Mouse (Mus musculus) gastrocnemius, adult 18-20 months (tissue): Measurements from ENCODE around the gene 5530401A14Rik. TPM values are rescaled to one million over a fixed set of nuclear protein-coding genes. Genes with fewer than 3 reads are reported as not detected.

Source experiments
- DNase-seq: peaks from one replicate; pipeline ENCODE4 v3.0.0; 2021; ENCODE audit warnings: low spot score
- total RNA-seq, 2 experiments: library from RNA; stranded (reverse); gene quantifications; 2 replicates each; pipeline ENCODE4 v1.2.3; 2021

5530401A14Rik gene
- total RNA-seq, 2 experiments from 2014 or later = 0.21 TPM; not detected in 1

DNA sequence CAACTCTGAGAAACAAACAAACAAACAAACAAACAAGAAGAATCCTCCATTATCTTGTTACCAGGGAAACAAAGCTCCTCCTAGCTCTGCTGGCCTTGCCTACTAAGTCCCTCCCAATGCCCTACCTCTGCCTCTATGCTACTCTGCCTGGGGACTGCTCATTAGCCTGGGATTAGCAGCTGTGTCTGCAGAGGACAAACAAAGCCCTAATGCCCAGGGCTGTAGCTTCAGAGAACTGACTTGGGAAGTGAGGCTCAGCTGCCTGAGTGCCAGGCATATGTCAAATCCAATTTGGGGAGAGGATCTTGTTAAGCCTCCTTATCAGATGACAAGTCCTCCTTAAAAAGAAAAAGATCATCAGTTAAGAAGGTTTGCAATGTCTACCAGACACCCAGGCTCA lies 65.9 kb downstream of the 5530401A14Rik start:
- no peak for DNase-seq

DNA sequence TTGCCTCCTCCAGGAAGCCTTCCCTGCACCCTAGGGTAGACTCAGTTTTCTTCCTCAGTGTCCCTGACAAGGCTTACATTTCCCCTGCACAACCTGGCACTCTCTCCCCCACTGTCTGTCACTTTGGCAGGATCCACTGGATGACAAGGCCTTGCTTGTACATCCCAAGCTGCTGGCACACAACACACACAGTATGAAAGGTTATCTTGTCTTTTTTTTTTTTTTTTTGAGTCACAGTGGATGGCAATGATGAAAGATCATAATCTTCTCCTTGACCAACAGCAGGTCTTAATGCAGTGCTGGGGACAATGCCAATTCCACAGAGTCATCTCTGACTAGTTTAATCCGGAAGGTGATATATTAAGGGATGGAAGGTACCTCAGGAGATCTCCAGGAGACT lies 77.0 kb downstream of the 5530401A14Rik start:
- DNase-seq = no peak

DNA sequence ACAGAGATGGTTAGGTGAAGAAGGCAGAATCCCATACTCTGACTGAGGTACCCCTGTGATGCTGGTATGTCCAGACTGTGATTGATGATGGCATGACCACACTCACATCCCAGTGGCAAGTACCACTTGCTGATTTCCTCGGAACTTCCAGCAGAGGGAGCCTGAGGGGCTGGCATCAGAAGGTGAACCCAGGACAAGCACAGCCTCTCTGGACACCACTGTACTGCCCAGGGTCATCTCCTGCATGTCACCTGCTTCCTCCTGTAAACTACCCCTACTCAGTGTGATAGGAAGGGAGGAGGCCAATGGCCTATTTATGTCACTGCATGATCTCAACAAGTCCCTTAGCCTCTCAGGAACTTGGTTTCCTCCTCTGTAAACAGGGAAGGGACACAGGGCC lies 80.5 kb downstream of the 5530401A14Rik start:
- DNase-seq = peak; percentile 41

DNA sequence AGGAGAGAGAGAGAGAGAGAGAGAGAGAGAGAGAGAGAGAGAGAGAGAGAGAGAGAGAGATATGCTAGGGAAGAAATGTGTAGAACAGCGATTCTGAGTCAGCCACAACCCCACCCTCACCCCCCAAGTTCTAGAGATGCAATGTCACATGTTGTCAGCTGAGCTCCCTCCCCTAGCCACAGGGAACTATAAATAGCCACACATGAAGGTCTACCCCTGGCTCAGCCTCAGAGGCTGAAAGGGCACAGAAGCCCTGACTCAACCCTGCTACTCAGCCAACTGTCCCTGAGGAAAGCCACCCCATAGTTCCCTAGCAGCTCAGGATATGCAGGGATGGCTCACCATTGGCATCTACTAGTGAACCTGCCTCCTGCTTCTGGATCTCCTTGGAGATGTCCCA lies 81.7 kb downstream of the 5530401A14Rik start:
- peak; percentile 46 for DNase-seq

Other genes with a start within 250 kb of the 5530401A14Rik start
- gene Asic2, start 107.8 kb downstream of the 5530401A14Rik start, total RNA-seq = under 1 TPM; 0.11 to 0.31 TPM
- 1 to 10 TPM in 1 of 2 experiments, under 1 TPM in 1; 0.48 to 1.5 TPM for gene Ccl2, start 174.9 kb downstream of the 5530401A14Rik start, total RNA-seq
- gene Gm17268, start 177.9 kb downstream of the 5530401A14Rik start, total RNA-seq = not detected
- gene Ccl7, start 185.0 kb downstream of the 5530401A14Rik start, total RNA-seq = 1 to 10 TPM in 1 of 2 experiments, not detected in 1; 1.2 TPM
- 10 to 100 TPM; 13.2 to 21.0 TPM for gene Ccl11, start 197.2 kb downstream of the 5530401A14Rik start, total RNA-seq
- gene Ccl12, start 241.2 kb downstream of the 5530401A14Rik start, total RNA-seq = not detected